Mouse (Mus musculus) embryonic facial prominence, embryonic 12.5 days (tissue): ENCODE measurements around the gene Syce3. TPM values are rescaled to one million over a fixed set of nuclear protein-coding genes. Genes with fewer than 3 reads are reported as not detected.

Experiments
- polyA plus RNA-seq: library from polyadenylated mRNA; unstranded; fragments of >200 nt; fragmentation: Nextera tagmentation; extraction: Ambion mirVana; gene quantifications from 2 replicates; pipeline ENCODE4 v1.2.1, GENCODE M21; 2016

Gene Syce3
- polyA plus RNA-seq, 1 experiment from 2014 or later, result not detected

Other genes starting within 250 kb of the Syce3 start
- gene Plxnb2, start 229.7 kb downstream of the Syce3 start, polyA plus RNA-seq, result 169 and 182 TPM in 2 replicates
- gene Dennd6b, start 214.0 kb downstream of the Syce3 start, polyA plus RNA-seq, result 30.2 and 30.3 TPM in 2 replicates
- gene Ppp6r2, start 198.9 kb downstream of the Syce3 start, polyA plus RNA-seq, result 38.9 and 41.9 TPM in 2 replicates
- 60.9 and 61.6 TPM in 2 replicates for gene Sbf1, start 95.2 kb downstream of the Syce3 start, polyA plus RNA-seq
- gene Adm2, start 87.8 kb downstream of the Syce3 start, polyA plus RNA-seq, result 0.18 TPM in 1 of 2 replicates, not detected in the other
- not detected in 2 replicates for gene Miox, start 76.1 kb downstream of the Syce3 start, polyA plus RNA-seq
- gene Lmf2, start 54.8 kb downstream of the Syce3 start, polyA plus RNA-seq, result 54.5 and 58.8 TPM in 2 replicates
- 171 and 177 TPM in 2 replicates for gene Ncaph2, start 54.8 kb downstream of the Syce3 start, polyA plus RNA-seq
- gene Sco2, start 36.7 kb downstream of the Syce3 start, polyA plus RNA-seq, result 5.5 and 6.2 TPM in 2 replicates
- gene Tymp, start 33.5 kb downstream of the Syce3 start, polyA plus RNA-seq, result 1.2 and 1.5 TPM in 2 replicates
- gene Odf3b, start 31.2 kb downstream of the Syce3 start, polyA plus RNA-seq, result 0.27 and 0.51 TPM in 2 replicates
- 0.11 TPM in 1 of 2 replicates, not detected in the other for gene Klhdc7b, start 25.6 kb downstream of the Syce3 start, polyA plus RNA-seq
- 0.39 and 0.58 TPM in 2 replicates for gene Cpt1b, start 15.4 kb upstream of the Syce3 start, polyA plus RNA-seq
- 3.5 and 4.7 TPM in 2 replicates for gene C730034F03Rik, start 19.1 kb upstream of the Syce3 start, polyA plus RNA-seq
- gene Gm44502, start 19.2 kb upstream of the Syce3 start, polyA plus RNA-seq, result 0.22 TPM in 1 of 2 replicates, not detected in the other
- gene Chkb, start 19.4 kb upstream of the Syce3 start, polyA plus RNA-seq, result 60.2 and 68.7 TPM in 2 replicates
- 8.2 and 10.0 TPM in 2 replicates for gene Mapk8ip2, start 43.4 kb upstream of the Syce3 start, polyA plus RNA-seq
- gene Arsa, start 66.9 kb upstream of the Syce3 start, polyA plus RNA-seq, result 18.0 and 18.2 TPM in 2 replicates
- 3.0 and 4.7 TPM in 2 replicates for gene Shank3, start 89.1 kb upstream of the Syce3 start, polyA plus RNA-seq
- 0.23 and 0.41 TPM in 2 replicates for gene Acr, start 157.8 kb upstream of the Syce3 start, polyA plus RNA-seq
- gene Rabl2, start 181.4 kb upstream of the Syce3 start, polyA plus RNA-seq, result 51.4 and 52.0 TPM in 2 replicates